Mouse (Mus musculus): ENCODE results near the gene Lmntd1. TPM values are rescaled to one million over a fixed set of nuclear protein-coding genes. Genes with fewer than 3 reads are reported as not detected.

Gene Lmntd1
- polyA plus RNA-seq, 1 experiment from 2014 or later, result 0.29 TPM

DNA sequence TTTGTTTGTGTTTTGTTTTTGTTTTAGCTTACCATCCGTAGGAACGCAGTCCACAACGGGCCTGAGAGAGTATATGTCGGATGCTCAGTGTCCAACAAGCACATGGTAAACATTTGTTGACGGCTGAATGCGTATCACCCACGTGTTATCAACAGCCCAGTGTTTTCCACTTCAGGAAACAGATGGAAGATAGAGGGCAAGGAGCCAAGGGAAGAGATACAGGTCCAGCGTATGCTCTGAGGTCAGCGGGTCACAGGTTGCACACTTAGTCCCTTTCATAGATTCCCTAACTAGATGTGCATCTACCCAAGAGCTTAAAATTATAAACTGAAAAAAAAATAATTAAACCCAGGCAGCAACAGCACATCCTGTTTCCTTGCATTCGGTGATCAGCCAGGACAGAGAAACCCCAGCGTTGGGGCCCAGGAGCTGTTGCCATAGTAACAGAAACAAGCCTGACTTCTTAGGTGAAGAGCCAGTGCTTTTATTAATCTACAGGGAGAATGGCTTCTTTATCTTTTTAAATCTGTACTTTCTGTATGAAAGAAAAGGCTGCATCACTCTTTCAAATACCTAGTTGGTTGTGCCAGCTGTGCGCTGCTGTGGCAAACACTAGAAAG lies 128.0 kb downstream of the Lmntd1 start:
- peak; percentile 67 for DNase-seq
- WGBS, result 37% methylated on average over 12 of the region's 12 CpGs

DNA sequence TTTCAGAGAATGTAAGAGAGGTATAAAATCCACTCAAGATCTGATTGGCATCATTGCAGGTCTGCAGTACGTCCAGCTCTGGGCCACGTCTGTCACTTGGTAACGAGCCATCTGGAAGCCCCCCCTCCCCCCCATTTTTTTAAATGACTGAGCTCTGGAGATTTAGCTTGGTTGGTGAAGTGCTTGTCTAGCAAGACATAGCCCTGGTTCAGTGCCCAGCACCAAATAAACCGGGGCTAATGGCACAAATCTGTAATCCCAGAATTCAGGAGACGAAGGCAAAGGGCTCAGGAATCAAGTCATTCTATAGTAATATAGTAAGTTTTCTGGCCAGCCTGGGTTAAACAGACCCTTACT lies 130.8 kb downstream of the Lmntd1 start:
- H3K4me1 ChIP-seq (ENCODE audit: insufficient read depth), result peaks cover 12% of the 10 kb centered on the region; the same call in 1 of the 2 replicates
- no peak for ATAC-seq (ENCODE audit: insufficient read depth)
- peak overlapping the region; percentile 14; the same call in 1 of the 2 replicates for H3K27ac ChIP-seq (ENCODE audit: low read depth)
- WGBS, result 59% methylated on average over 5 of the region's 5 CpGs
- H3K36me3 ChIP-seq (ENCODE audit: insufficient read depth), result no peaks in the 10 kb centered on the region
- no peak overlapping the region for H3K4me3 ChIP-seq (ENCODE audit: low read depth, low read length)
- TF ChIP-seq CTCF (IDR thresholded peaks at IDR 0.05; ENCODE audit: low read depth), result no peak
- H3K27me3 ChIP-seq (ENCODE audit: insufficient read depth, low read length), result no peaks in the 10 kb centered on the region
- H3K9ac ChIP-seq, result no peak overlapping the region
- H3K9me3 ChIP-seq (ENCODE audit: low read depth, low read length), result no peaks in the 10 kb centered on the region
- no peak for DNase-seq
- no peak overlapping the region for H3K4me2 ChIP-seq

More for the DNA sequence above, 128.0 kb downstream of the Lmntd1 start:
- H3K4me2 ChIP-seq, result no peak overlapping the region
- no peaks in the 10 kb centered on the region for H3K9me3 ChIP-seq (ENCODE audit: low read depth, low read length)
- no peak overlapping the region for H3K4me3 ChIP-seq (ENCODE audit: low read depth, low read length)
- no peak overlapping the region for H3K27ac ChIP-seq (ENCODE audit: low read depth)
- H3K27me3 ChIP-seq (ENCODE audit: insufficient read depth, low read length), result no peaks in the 10 kb centered on the region
- H3K4me1 ChIP-seq (ENCODE audit: insufficient read depth), result peaks cover 12% of the 10 kb centered on the region; the same call in 1 of the 2 replicates
- TF ChIP-seq CTCF (IDR thresholded peaks at IDR 0.05; ENCODE audit: low read depth), result no peak
- H3K36me3 ChIP-seq (ENCODE audit: insufficient read depth), result no peaks in the 10 kb centered on the region
- ATAC-seq (ENCODE audit: insufficient read depth), result no peak
- no peak overlapping the region for H3K9ac ChIP-seq

DNA sequence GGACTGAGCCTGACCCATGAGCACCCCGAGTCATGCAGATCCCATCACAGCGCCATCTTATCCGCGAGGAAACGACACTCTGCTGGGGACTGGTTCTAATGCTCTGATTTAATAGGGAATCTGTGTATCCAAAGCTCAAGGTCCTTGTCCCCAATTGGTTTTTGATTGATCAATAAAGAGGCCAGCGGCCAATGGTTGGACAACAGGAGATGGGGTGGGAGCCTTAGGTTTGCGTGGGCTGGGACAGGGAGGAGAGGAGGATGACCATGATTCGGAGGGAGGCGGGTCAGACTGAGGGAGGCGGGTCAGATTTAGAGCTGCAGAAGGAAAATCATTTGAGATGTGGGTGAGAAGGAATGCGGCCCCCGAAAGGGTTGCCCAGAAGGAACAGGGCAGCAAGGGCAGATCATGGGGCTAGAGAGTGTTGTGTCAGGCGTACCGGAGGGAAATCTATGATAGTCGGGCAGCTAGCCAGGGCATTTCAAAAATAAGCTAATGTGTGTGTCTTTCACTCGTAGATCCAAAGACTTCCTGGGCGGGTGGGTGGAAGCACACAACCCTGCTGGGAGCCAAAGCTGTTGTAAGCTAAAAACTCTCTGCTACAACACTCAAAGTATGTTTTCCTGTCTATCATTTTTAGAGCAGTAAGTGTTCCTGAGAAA lies 131.3 kb downstream of the Lmntd1 start:
- 71% methylated on average over 17 of the region's 17 CpGs for WGBS
- Histone ChIP-seq H3K4me1 (ENCODE audit: insufficient read depth) (peaks cover 12% of the 10 kb centered on the region; the same call in 1 of the 2 replicates), H3K36me3 (ENCODE audit: insufficient read depth) (no peaks in the 10 kb centered on the region), H3K4me3 (ENCODE audit: low read depth, low read length) (no peak overlapping the region), H3K9ac (no peak overlapping the region), H3K9me3 (ENCODE audit: low read depth, low read length) (no peaks in the 10 kb centered on the region), H3K4me2 (no peak overlapping the region), H3K27me3 (ENCODE audit: insufficient read depth, low read length) (no peaks in the 10 kb centered on the region), H3K27ac (ENCODE audit: low read depth) (peak overlapping the region; percentile 14; the same call in 1 of the 2 replicates)
- DNase-seq (peak; percentile 73), ATAC-seq (ENCODE audit: insufficient read depth) (peak; percentile 36; the same call in 1 of the 2 replicates)
- no peak for TF ChIP-seq CTCF (IDR thresholded peaks at IDR 0.05; ENCODE audit: low read depth)

DNA sequence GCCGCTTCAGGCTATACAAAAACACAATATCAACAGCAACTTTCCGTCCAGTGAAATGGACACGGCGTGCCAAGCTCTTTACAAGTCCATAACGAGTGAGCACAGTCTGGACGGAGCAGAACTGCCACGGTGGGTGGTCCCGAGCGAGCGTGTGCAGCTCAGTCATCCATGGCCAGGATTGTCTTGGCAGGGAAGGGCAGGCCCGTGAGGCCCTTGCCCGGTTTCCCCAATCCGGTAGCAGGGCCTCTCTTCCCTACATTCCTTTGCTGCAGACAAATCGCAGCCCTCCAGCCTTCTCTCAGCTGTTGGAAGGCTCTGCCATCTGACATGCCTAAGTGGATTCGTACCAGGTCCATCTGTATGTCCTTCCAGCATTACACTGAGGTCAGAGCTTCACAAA lies 132.2 kb downstream of the Lmntd1 start:
- no peak overlapping the region for H3K4me2 ChIP-seq
- ATAC-seq (ENCODE audit: insufficient read depth) (peak; percentile 92), DNase-seq (peak; percentile 90)
- H3K4me1 ChIP-seq (ENCODE audit: insufficient read depth), result peaks cover 12% of the 10 kb centered on the region; the same call in 1 of the 2 replicates
- H3K4me3 ChIP-seq (ENCODE audit: low read depth, low read length), result no peak overlapping the region
- peak overlapping the region; percentile 14 for H3K27ac ChIP-seq (ENCODE audit: low read depth)
- no peaks in the 10 kb centered on the region for H3K9me3 ChIP-seq (ENCODE audit: low read depth, low read length)
- no peaks in the 10 kb centered on the region for H3K27me3 ChIP-seq (ENCODE audit: insufficient read depth, low read length)
- no peaks in the 10 kb centered on the region for H3K36me3 ChIP-seq (ENCODE audit: insufficient read depth)
- TF ChIP-seq CTCF (IDR thresholded peaks at IDR 0.05; ENCODE audit: low read depth), result no peak
- H3K9ac ChIP-seq, result no peak overlapping the region
- 25% methylated on average over 15 of the region's 15 CpGs for WGBS

DNA sequence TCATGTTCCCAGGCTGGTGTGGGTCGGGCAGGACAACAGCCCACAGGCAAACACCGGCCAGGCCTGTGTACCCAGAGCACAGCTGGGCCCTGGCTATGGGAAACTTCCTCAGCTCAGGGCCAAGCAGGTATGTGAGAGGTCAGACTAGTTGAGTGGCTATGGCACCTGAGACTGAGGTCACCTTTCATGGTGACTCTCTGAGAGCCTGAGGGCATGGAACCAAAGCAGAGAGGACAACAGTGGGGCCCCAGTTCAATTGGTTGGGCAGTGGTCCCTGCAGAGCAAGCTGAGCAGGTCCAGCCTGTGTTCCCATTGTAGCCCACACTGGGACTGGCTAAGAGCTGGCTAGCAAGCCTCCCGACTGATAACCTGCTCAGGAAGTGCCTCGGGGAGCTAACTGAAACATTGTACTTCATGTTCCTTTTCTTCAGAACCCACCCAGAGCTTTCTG lies 135.3 kb downstream of the Lmntd1 start:
- H3K4me1 ChIP-seq (ENCODE audit: insufficient read depth), result peaks cover 7% of the 10 kb centered on the region; the same call in 1 of the 2 replicates
- WGBS, result 45% methylated on average over 4 of the region's 4 CpGs
- no peak for TF ChIP-seq CTCF (IDR thresholded peaks at IDR 0.05; ENCODE audit: low read depth)
- H3K27ac ChIP-seq (ENCODE audit: low read depth), result no peak overlapping the region; the same call in 1 of the 2 replicates
- no peaks in the 10 kb centered on the region for H3K9me3 ChIP-seq (ENCODE audit: low read depth, low read length)
- no peaks in the 10 kb centered on the region for H3K36me3 ChIP-seq (ENCODE audit: insufficient read depth)
- ATAC-seq (ENCODE audit: insufficient read depth), result no peak
- H3K4me2 ChIP-seq, result no peak overlapping the region
- H3K27me3 ChIP-seq (ENCODE audit: insufficient read depth, low read length), result no peaks in the 10 kb centered on the region
- H3K9ac ChIP-seq, result no peak overlapping the region
- no peak for DNase-seq
- no peak overlapping the region for H3K4me3 ChIP-seq (ENCODE audit: low read depth, low read length)

DNA sequence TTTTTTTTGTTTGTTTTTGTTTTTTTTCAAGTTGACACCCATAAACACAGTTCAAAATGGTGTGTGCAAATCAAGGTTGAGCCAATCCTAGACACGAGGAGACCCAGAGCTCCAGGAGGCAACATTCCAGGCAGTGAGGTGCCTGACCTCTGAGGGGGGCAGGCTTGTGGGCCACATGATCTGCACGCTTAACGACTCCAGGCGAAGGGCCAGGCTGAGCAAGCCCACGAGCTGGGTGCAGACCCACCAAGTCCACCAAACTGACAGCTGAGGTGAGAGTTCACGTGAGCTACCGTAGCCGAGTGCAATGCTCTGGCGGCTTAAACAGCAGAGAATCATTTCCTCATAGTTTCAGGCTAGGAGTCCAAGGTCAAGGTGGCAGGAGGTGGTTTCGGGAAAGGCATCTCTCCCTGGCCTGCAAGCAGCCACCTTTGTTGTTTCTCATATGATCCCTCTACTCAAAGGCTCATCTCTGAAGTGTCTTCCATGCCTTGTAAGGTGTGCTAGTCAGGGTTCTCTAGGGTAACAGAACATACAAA lies 136.7 kb downstream of the Lmntd1 start:
- TF ChIP-seq CTCF (IDR thresholded peaks at IDR 0.05; ENCODE audit: low read depth), result no peak
- DNase-seq (no peak), ATAC-seq (ENCODE audit: insufficient read depth) (no peak)
- 52% methylated on average over 10 of the region's 10 CpGs for WGBS
- no peaks in the 10 kb centered on the region for H3K9me3 ChIP-seq (ENCODE audit: low read depth, low read length)
- no peaks in the 10 kb centered on the region for H3K27me3 ChIP-seq (ENCODE audit: insufficient read depth, low read length)
- no peak overlapping the region for H3K4me2 ChIP-seq
- H3K36me3 ChIP-seq (ENCODE audit: insufficient read depth), result no peaks in the 10 kb centered on the region
- H3K4me1 ChIP-seq (ENCODE audit: insufficient read depth), result peaks cover 1% of the 10 kb centered on the region; the same call in 1 of the 2 replicates
- no peak overlapping the region for H3K4me3 ChIP-seq (ENCODE audit: low read depth, low read length)
- no peak overlapping the region for H3K27ac ChIP-seq (ENCODE audit: low read depth)
- H3K9ac ChIP-seq, result no peak overlapping the region

DNA sequence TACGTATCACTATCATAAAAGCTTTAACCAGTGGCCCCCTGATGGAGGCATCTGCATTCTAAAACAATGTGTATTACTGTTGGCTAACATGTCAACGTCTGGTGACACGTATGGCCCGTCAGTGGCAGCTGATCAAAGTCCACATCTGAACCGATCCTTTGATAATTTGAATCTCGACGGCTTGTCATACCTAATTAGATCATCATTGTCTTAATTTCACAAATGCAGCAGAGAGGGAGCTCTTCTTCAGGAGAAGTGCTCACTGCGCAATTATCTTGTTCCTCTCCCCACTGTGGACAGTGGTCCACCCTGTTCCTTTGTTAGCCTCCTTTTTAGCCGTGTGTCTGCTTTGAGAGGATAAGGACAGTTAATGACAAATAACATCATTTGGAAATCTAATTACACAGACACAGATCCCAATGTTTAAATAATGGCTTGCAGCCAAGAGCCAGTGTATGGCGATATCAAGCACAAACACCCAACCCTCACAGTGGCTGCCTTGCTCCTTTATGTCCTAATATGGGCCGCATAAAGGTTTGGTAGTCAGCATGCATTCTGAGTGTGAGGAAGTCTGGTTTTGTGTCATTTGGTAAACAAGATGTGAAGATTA lies 142.4 kb downstream of the Lmntd1 start:
- DNase-seq (peak; percentile 85), ATAC-seq (ENCODE audit: insufficient read depth) (peak; percentile 84)
- Histone ChIP-seq H3K27ac (ENCODE audit: low read depth) (peak overlapping the region; percentile 19; the same call in 1 of the 2 replicates), H3K27me3 (ENCODE audit: insufficient read depth, low read length) (no peaks in the 10 kb centered on the region), H3K9me3 (ENCODE audit: low read depth, low read length) (no peaks in the 10 kb centered on the region), H3K4me2 (no peak overlapping the region), H3K4me1 (ENCODE audit: insufficient read depth) (peaks cover 3% of the 10 kb centered on the region; the same call in 1 of the 2 replicates), H3K4me3 (ENCODE audit: low read depth, low read length) (no peak overlapping the region), H3K36me3 (ENCODE audit: insufficient read depth) (no peaks in the 10 kb centered on the region), H3K9ac (no peak overlapping the region)
- WGBS, result 50% methylated on average over 11 of the region's 11 CpGs
- TF ChIP-seq CTCF (IDR thresholded peaks at IDR 0.05; ENCODE audit: low read depth), result no peak

Data from lung, embryonic 14.5 days (tissue).